Mouse (Mus musculus) olfactory bulb, adult 2 months (tissue): ENCODE results near the gene Ptprg. TPM values are rescaled to one million over a fixed set of nuclear protein-coding genes. Genes with fewer than 3 reads are reported as not detected.

Source experiments
- H3K27ac ChIP-seq: fragments of 200-500 bp; 2 replicates; pipeline ENCODE4 v1.5.1; 2012; ENCODE audit warnings: low read depth, low read length; ENCODE audit not compliant: insufficient read depth
- H3K4me1 ChIP-seq: fragments of 200-500 bp; 2 replicates; pipeline ENCODE4 v1.6.1; 2012; ENCODE audit warnings: low read length; ENCODE audit not compliant: control insufficient read depth, insufficient read depth
- H3K4me3 ChIP-seq: fragments of 200-500 bp; 2 replicates; pipeline ENCODE4 v1.5.1; 2012; ENCODE audit warnings: mild to moderate bottlenecking, low read depth, low read length, moderate library complexity; ENCODE audit not compliant: insufficient read depth
- CTCF ChIP-seq: fragments of 200-500 bp; IDR thresholded peaks from 2 replicates; pipeline ENCODE4 v1.5.1; 2012; ENCODE audit warnings: low read depth, mild to moderate bottlenecking, low read length, moderate library complexity; ENCODE audit not compliant: insufficient read depth
- POLR2A ChIP-seq: fragments of 200-500 bp; IDR thresholded peaks from 2 replicates; pipeline ENCODE4 v1.6.1; 2012; ENCODE audit warnings: mild to moderate bottlenecking, low read depth, low read length, moderate library complexity; ENCODE audit not compliant: insufficient read depth
- WGBS: fragments of 180-500 bp; shearing (Covaris S2); methylation state at CpG from one replicate; pipeline ENCODE4 v1.1.7; 2018; 5-methylcytosine and 5-hydroxymethylcytosine counted together
- polyA plus RNA-seq: library from polyadenylated mRNA; stranded (reverse); fragments of >200 nt; gene quantifications from 2 replicates; pipeline ENCODE4 v1.2.4, GENCODE M21; 2012; ENCODE audit warnings: low replicate concordance; ENCODE audit not compliant: missing spikeins, insufficient read depth, insufficient read length

Gene Ptprg
- polyA plus RNA-seq, 1 experiment: not detected

- no peak for TF ChIP-seq CTCF
- no peak for TF ChIP-seq POLR2A
- WGBS: 76% methylated on average over 6 of the region's 6 CpGs
- Histone ChIP-seq H3K4me1 (no peaks in the 10 kb centered on the region), H3K4me3 (no peak overlapping the region), H3K27ac (no peak overlapping the region)
Measured at GRCm38 (mm10) chr14:11657374-11657773, 104.0 kb downstream of the Ptprg start.

- no peak overlapping the region for H3K27ac ChIP-seq
- no peaks in the 10 kb centered on the region; the same call in 1 of the 2 replicates for H3K4me1 ChIP-seq
- TF ChIP-seq POLR2A: no peak
- TF ChIP-seq CTCF: no peak
- no peak overlapping the region for H3K4me3 ChIP-seq
- 78% methylated on average over 11 of the region's 11 CpGs for WGBS
Measured at GRCm38 (mm10) chr14:11663661-11664215, 110.4 kb downstream of the Ptprg start.

- Histone ChIP-seq H3K4me1 (no peaks in the 10 kb centered on the region; the same call in 1 of the 2 replicates), H3K27ac (no peak overlapping the region), H3K4me3 (no peak overlapping the region)
- TF ChIP-seq CTCF (no peak), POLR2A (no peak)
- WGBS: 76% methylated on average over 9 of the region's 9 CpGs
Measured at GRCm38 (mm10) chr14:11664302-11664701, 111.0 kb downstream of the Ptprg start.

DNA sequence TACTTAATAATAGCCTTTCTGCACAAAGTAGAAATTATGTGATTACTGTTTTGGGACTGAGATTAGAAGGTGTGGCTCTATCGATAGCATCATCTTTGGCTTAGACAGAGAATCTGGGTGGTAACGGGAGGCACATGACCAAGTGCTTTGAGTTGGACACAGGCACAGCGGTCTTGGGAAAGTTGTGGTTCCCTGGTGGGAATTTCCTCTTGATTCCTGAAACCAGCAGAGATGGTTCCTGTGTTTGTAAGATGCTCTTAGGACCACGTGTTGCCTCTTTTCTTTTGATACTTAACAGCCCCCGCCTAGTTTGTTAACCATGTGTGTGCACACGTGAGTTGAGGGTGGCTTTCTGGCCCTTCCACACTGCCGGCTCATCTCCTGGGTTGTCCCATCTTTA lies 111.7 kb downstream of the Ptprg start:
- TF ChIP-seq POLR2A (no peak), CTCF (no peak)
- no peak overlapping the region for H3K27ac ChIP-seq
- H3K4me1 ChIP-seq: no peaks in the 10 kb centered on the region; the same call in 1 of the 2 replicates
- 68% methylated on average over 7 of the region's 7 CpGs for WGBS
- H3K4me3 ChIP-seq: no peak overlapping the region

GRCm38 (mm10) chr14:11667762-11668161 lies 114.4 kb downstream of the Ptprg start:
- TF ChIP-seq POLR2A (no peak), CTCF (no peak)
- Histone ChIP-seq H3K4me1 (peaks cover 9% of the 10 kb centered on the region), H3K27ac (no peak overlapping the region), H3K4me3 (no peak overlapping the region)
- WGBS: 46% methylated on average over 3 of the region's 3 CpGs

GRCm38 (mm10) chr14:11670847-11671246 lies 117.5 kb downstream of the Ptprg start:
- H3K27ac ChIP-seq: no peak overlapping the region
- no peak for TF ChIP-seq POLR2A
- no peak for TF ChIP-seq CTCF

GRCm38 (mm10) chr14:11672981-11673547 lies 119.7 kb downstream of the Ptprg start:
- TF ChIP-seq CTCF (no peak), POLR2A (no peak)
- H3K27ac ChIP-seq: no peak overlapping the region
- no peak overlapping the region for H3K4me3 ChIP-seq
- peaks cover 13% of the 10 kb centered on the region for H3K4me1 ChIP-seq
- WGBS: 73% methylated on average over 3 of the region's 3 CpGs

More at GRCm38 (mm10) chr14:11670847-11671246, 117.5 kb downstream of the Ptprg start:
- 34% methylated on average over 6 of the region's 6 CpGs for WGBS
- no peak overlapping the region for H3K4me3 ChIP-seq
- peaks cover 13% of the 10 kb centered on the region for H3K4me1 ChIP-seq

DNA sequence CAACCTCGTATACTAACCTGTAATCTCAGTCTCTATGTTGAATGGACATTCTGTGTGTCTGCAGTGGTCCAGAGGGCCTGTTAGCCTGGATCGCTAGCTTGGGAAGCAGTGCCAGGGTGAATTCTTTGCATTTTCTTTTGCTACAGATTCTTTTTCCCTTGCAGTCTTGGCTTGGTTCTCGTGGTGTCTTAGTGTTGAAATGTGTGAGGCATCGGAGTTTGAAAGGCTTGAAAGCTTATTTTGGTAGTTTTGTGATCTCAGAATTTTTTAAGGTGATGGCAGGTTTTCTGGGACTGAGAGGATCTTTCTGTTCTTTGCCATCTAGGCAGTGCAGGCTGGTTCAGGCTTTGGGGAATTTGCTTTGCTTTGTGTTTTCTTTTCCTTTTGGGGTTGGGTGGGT lies 124.9 kb downstream of the Ptprg start:
- WGBS: 76% methylated on average over 4 of the region's 4 CpGs
- Histone ChIP-seq H3K4me3 (no peak overlapping the region), H3K27ac (no peak overlapping the region), H3K4me1 (peaks cover 7% of the 10 kb centered on the region; the same call in 1 of the 2 replicates)
- TF ChIP-seq CTCF: no peak
- TF ChIP-seq POLR2A: no peak

GRCm38 (mm10) chr14:11679741-11680140 lies 126.4 kb downstream of the Ptprg start:
- TF ChIP-seq CTCF (no peak), POLR2A (no peak)
- Histone ChIP-seq H3K4me3 (no peak overlapping the region), H3K4me1 (peaks cover 9% of the 10 kb centered on the region; the same call in 1 of the 2 replicates), H3K27ac (no peak overlapping the region)
- WGBS: 84% methylated on average over 3 of the region's 3 CpGs
